Mouse (Mus musculus): ENCODE results near the gene Srrm4. TPM values are rescaled to one million over a fixed set of nuclear protein-coding genes. Genes with fewer than 3 reads are reported as not detected.

Srrm4 gene
- polyA plus RNA-seq, 1 experiment from 2014 or later: 0.33 TPM

- 56% methylated on average over 8 of the region's 8 CpGs for WGBS
These were observed 141.9 kb downstream of the Srrm4 start for GRCm38 (mm10) chr5:116449522-116450225.

GRCm38 (mm10) chr5:116448409-116449191 is 143.0 kb downstream of the Srrm4 start:
- H3K9ac ChIP-seq (ENCODE audit: low read depth, low read length): no peak overlapping the region
- TF ChIP-seq CTCF (IDR thresholded peaks at IDR 0.05; ENCODE audit: low read depth): no peak
- no peak overlapping the region for H3K27ac ChIP-seq
- WGBS: 7% methylated on average over 11 of the region's 11 CpGs
- no peaks in the 10 kb centered on the region; the same call in 1 of the 2 replicates for H3K27me3 ChIP-seq (ENCODE audit: insufficient read depth, low read length)
- no peak overlapping the region for H3K4me3 ChIP-seq (replicated peaks; ENCODE audit: low read depth, low read length)
- H3K36me3 ChIP-seq (ENCODE audit: insufficient read depth, low read length): no peaks in the 10 kb centered on the region
- no peak for ATAC-seq (replicated peaks; ENCODE audit: low FRiP score, low read depth)
- peak; percentile 41 for DNase-seq (ENCODE audit: low spot score)
- H3K9me3 ChIP-seq (replicated peaks; ENCODE audit: low read length): no peaks in the 10 kb centered on the region
- peak overlapping the region; percentile 31 for H3K4me2 ChIP-seq (ENCODE audit: low read length)
- no peaks in the 10 kb centered on the region for H3K4me1 ChIP-seq (replicated peaks; ENCODE audit: insufficient read depth, low read length)

More at GRCm38 (mm10) chr5:116449522-116450225, 141.9 kb downstream of the Srrm4 start:
- no peak for ATAC-seq (replicated peaks; ENCODE audit: low FRiP score, low read depth)
- H3K36me3 ChIP-seq (ENCODE audit: insufficient read depth, low read length): no peaks in the 10 kb centered on the region
- no peak for DNase-seq (ENCODE audit: low spot score)
- no peaks in the 10 kb centered on the region; the same call in 1 of the 2 replicates for H3K27me3 ChIP-seq (ENCODE audit: insufficient read depth, low read length)
- H3K4me3 ChIP-seq (replicated peaks; ENCODE audit: low read depth, low read length): no peak overlapping the region
- H3K4me2 ChIP-seq (ENCODE audit: low read length): no peak overlapping the region
- no peak for TF ChIP-seq CTCF (IDR thresholded peaks at IDR 0.05; ENCODE audit: low read depth)
- H3K9me3 ChIP-seq (replicated peaks; ENCODE audit: low read length): no peaks in the 10 kb centered on the region
- H3K4me1 ChIP-seq (replicated peaks; ENCODE audit: insufficient read depth, low read length): no peaks in the 10 kb centered on the region
- no peak overlapping the region for H3K27ac ChIP-seq
- H3K9ac ChIP-seq (ENCODE audit: low read depth, low read length): no peak overlapping the region

GRCm38 (mm10) chr5:116447821-116448350 is 143.7 kb downstream of the Srrm4 start:
- no peak overlapping the region for H3K27ac ChIP-seq

DNA sequence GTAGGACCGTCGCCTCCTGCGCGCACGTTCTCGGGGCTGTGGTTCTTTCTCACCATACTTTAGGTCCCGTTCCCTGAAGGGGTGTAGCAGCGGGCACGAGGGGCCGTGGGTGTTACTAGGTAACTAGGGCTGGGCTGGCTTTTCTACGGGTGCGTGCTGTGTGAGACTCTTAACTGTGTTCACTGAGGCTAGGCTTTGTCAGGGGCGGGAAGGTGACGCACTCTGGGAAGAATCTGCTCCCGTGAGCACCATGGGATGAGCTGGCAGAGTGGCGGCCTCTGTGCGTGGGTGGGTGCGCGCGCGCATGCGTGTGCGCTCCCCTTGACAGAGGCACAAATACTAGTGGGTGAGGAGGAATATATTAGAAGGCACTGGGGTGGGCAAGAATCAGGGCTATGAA is 145.1 kb downstream of the Srrm4 start:
- TF ChIP-seq CTCF (IDR thresholded peaks at IDR 0.05; ENCODE audit: low read depth): no peak
- H3K4me2 ChIP-seq (ENCODE audit: low read length): no peak overlapping the region
- H3K27me3 ChIP-seq (ENCODE audit: insufficient read depth, low read length): no peaks in the 10 kb centered on the region; the same call in 1 of the 2 replicates
- no peak overlapping the region for H3K4me3 ChIP-seq (replicated peaks; ENCODE audit: low read depth, low read length)
- no peak for DNase-seq (ENCODE audit: low spot score)
- 50% methylated on average over 23 of the region's 23 CpGs for whole genome bisulfite sequencing
- H3K27ac ChIP-seq: no peak overlapping the region
- H3K4me1 ChIP-seq (replicated peaks; ENCODE audit: insufficient read depth, low read length): no peaks in the 10 kb centered on the region
- H3K36me3 ChIP-seq (ENCODE audit: insufficient read depth, low read length): no peaks in the 10 kb centered on the region
- no peak overlapping the region for H3K9ac ChIP-seq (ENCODE audit: low read depth, low read length)
- H3K9me3 ChIP-seq (replicated peaks; ENCODE audit: low read length): no peaks in the 10 kb centered on the region
- ATAC-seq (replicated peaks; ENCODE audit: low FRiP score, low read depth): no peak; the same call in 1 of the 2 replicates

More at GRCm38 (mm10) chr5:116447821-116448350, 143.7 kb downstream of the Srrm4 start:
- WGBS: 42% methylated on average over 11 of the region's 11 CpGs
- peak overlapping the region; percentile 31 for H3K4me2 ChIP-seq (ENCODE audit: low read length)
- H3K36me3 ChIP-seq (ENCODE audit: insufficient read depth, low read length): no peaks in the 10 kb centered on the region
- DNase-seq (ENCODE audit: low spot score): no peak
- ATAC-seq (replicated peaks; ENCODE audit: low FRiP score, low read depth): no peak
- H3K27me3 ChIP-seq (ENCODE audit: insufficient read depth, low read length): no peaks in the 10 kb centered on the region; the same call in 1 of the 2 replicates
- no peak for TF ChIP-seq CTCF (IDR thresholded peaks at IDR 0.05; ENCODE audit: low read depth)
- no peaks in the 10 kb centered on the region for H3K4me1 ChIP-seq (replicated peaks; ENCODE audit: insufficient read depth, low read length)
- no peaks in the 10 kb centered on the region for H3K9me3 ChIP-seq (replicated peaks; ENCODE audit: low read length)
- H3K4me3 ChIP-seq (replicated peaks; ENCODE audit: low read depth, low read length): no peak overlapping the region
- no peak overlapping the region for H3K9ac ChIP-seq (ENCODE audit: low read depth, low read length)

- Histone ChIP-seq H3K4me2 (ENCODE audit: low read length) (no peak overlapping the region), H3K27me3 (ENCODE audit: insufficient read depth, low read length) (no peaks in the 10 kb centered on the region; the same call in 1 of the 2 replicates), H3K4me1 (replicated peaks; ENCODE audit: insufficient read depth, low read length) (no peaks in the 10 kb centered on the region), H3K27ac (no peak overlapping the region), H3K4me3 (replicated peaks; ENCODE audit: low read depth, low read length) (no peak overlapping the region), H3K9me3 (replicated peaks; ENCODE audit: low read length) (no peaks in the 10 kb centered on the region), H3K36me3 (ENCODE audit: insufficient read depth, low read length) (no peaks in the 10 kb centered on the region), H3K9ac (ENCODE audit: low read depth, low read length) (no peak overlapping the region)
- ATAC-seq (replicated peaks; ENCODE audit: low FRiP score, low read depth) (no peak), DNase-seq (ENCODE audit: low spot score) (no peak)
- 46% methylated on average over 10 of the region's 10 CpGs for WGBS
- TF ChIP-seq CTCF (IDR thresholded peaks at IDR 0.05; ENCODE audit: low read depth): no peak
These were observed 145.8 kb downstream of the Srrm4 start for GRCm38 (mm10) chr5:116445634-116446367.

GRCm38 (mm10) chr5:116444517-116444916 is 147.1 kb downstream of the Srrm4 start:
- Histone ChIP-seq H3K4me3 (replicated peaks; ENCODE audit: low read depth, low read length) (no peak overlapping the region), H3K36me3 (ENCODE audit: insufficient read depth, low read length) (no peaks in the 10 kb centered on the region), H3K4me2 (ENCODE audit: low read length) (no peak overlapping the region), H3K27ac (no peak overlapping the region), H3K9me3 (replicated peaks; ENCODE audit: low read length) (no peaks in the 10 kb centered on the region), H3K4me1 (replicated peaks; ENCODE audit: insufficient read depth, low read length) (no peaks in the 10 kb centered on the region), H3K9ac (ENCODE audit: low read depth, low read length) (no peak overlapping the region), H3K27me3 (ENCODE audit: insufficient read depth, low read length) (no peaks in the 10 kb centered on the region; the same call in 1 of the 2 replicates)
- no peak for ATAC-seq (replicated peaks; ENCODE audit: low FRiP score, low read depth)
- WGBS: 66% methylated on average over 27 of the region's 27 CpGs
- no peak for DNase-seq (ENCODE audit: low spot score)
- peak; percentile 54 for TF ChIP-seq CTCF (IDR thresholded peaks at IDR 0.05; ENCODE audit: low read depth)

Measured in kidney, postnatal 0 days (tissue).